In genomic region chr1:120176313-120176712, GRCm38 (mm10) we compare ENCODE assay signal across 10 mouse cellular contexts. TPM values are rescaled to one million over a fixed set of nuclear protein-coding genes. Genes with fewer than 3 reads are reported as not detected.
DNase-seq lines count a peak whose midpoint lies in the region; ATAC-seq and TF ChIP-seq lines count a peak whose summit lies in the region.
"Had no signal": no experiment of that assay in that cellular context is flagged by ENCODE, and none has a peak within 500 bp of the region (broad histone marks: within the 10 kb centered on the region; RNA-seq: fewer than 3 reads in every experiment).

No protein-coding gene starts in this region.

- no peak for ATAC-seq in megakaryocyte-erythroid progenitor cell, adult 5-6 weeks (replicated peaks; ENCODE audit: low FRiP score, low TSS enrichment, poor library complexity, severe bottlenecking)

- intact Hi-C loops in gastrocnemius, adult 2 months (cut with DNase I) = no loop called here

- DNase-seq in gastrocnemius, adult 2 months = no peak
- no peak for DNase-seq in gastrocnemius, adult 18-20 months (ENCODE audit: low spot score)
- DNase-seq in embryo, embryonic 11 days = peak; percentile 23
- DNase-seq in kidney, adult 8-10 months = peak; percentile 18 to 20
- peak; percentile 56 for DNase-seq in lung, postnatal 25 days (ENCODE audit: low spot score)
- DNase-seq in thymus, adult 18-20 months = no peak
- no peak for DNase-seq in spleen, postnatal 4 days (ENCODE audit: low spot score in 2 of 2)
- DNase-seq: gastrocnemius, postnatal 10 days had no signal

- TF ChIP-seq CTCF in gastrocnemius, adult 2 months (IDR thresholded peaks at IDR 0.05) = no peak

- peak overlapping the region; percentile 2; the same call in 1 of the 2 replicates for H3K4me3 ChIP-seq in gastrocnemius, adult 2 months
- H3K4me3 ChIP-seq: left cerebral cortex, adult 2 months had no signal

- no peak overlapping the region; the same call in 1 of the 2 replicates for H3K27ac ChIP-seq in gastrocnemius, adult 2 months
- H3K27ac ChIP-seq: left cerebral cortex, adult 2 months had no signal

RNA-seq across cellular contexts. Expression of gene 3110009E18Rik, which starts 55.3 kb away (rescaled TPM):
- 1 to 10 TPM; 3.3 to 6.6 TPM for total RNA-seq in gastrocnemius, adult 2 months (2021)
- total RNA-seq in gastrocnemius, adult 18-20 months (2021) = 1 to 10 TPM; 4.6 to 5.7 TPM
- 9.2 and 20.1 TPM in 2 replicates for total RNA-seq in megakaryocyte-erythroid progenitor cell, adult 5-6 weeks (2014; fragmentation: Nextera tagmentation)
- total RNA-seq in megakaryocyte-erythroid progenitor cell, adult 5-6 weeks (2017) = 1.7 and 11.7 TPM in 2 replicates

RNA-seq across cellular contexts. Expression of gene Dbi, which starts 55.4 kb away (rescaled TPM):
- total RNA-seq in gastrocnemius, adult 2 months (2021) = 100 to 1,000 TPM; 109 to 173 TPM
- 100 to 1,000 TPM; 135 to 165 TPM for total RNA-seq in gastrocnemius, adult 18-20 months (2021)
- 120 and 154 TPM in 2 replicates for total RNA-seq in megakaryocyte-erythroid progenitor cell, adult 5-6 weeks (2014; fragmentation: Nextera tagmentation)
- total RNA-seq in megakaryocyte-erythroid progenitor cell, adult 5-6 weeks (2017) = 135 and 188 TPM in 2 replicates

Comparison
In these comparisons a context has a peak if more than half of its experiments do, and no peak if none do; other contexts are left out.
1. DNase-seq: peak in embryo, embryonic 11 days (single experiment), kidney, adult 8-10 months (2 of 2) and lung, postnatal 25 days (single experiment); none in gastrocnemius, adult 2 months (single experiment), gastrocnemius, adult 18-20 months (single experiment), thymus, adult 18-20 months (0 of 2) and spleen, postnatal 4 days (0 of 2).